Mouse (Mus musculus) erythroblast, embryonic 14.5 days (primary cell): ENCODE measurements around the gene Btbd2. TPM values are rescaled to one million over a fixed set of nuclear protein-coding genes. Genes with fewer than 3 reads are reported as not detected.

Experiments
- H3K27me3 ChIP-seq: 2 replicates; pipeline ENCODE4 v1.6.1; 2012; ENCODE audit warnings: inconsistent platforms; ENCODE audit not compliant: control insufficient read depth
- H3K36me3 ChIP-seq: 2 replicates; pipeline ENCODE4 v1.6.1; 2012; ENCODE audit warnings: mild to moderate bottlenecking, inconsistent platforms; ENCODE audit not compliant: control insufficient read depth
- H3K4me1 ChIP-seq: 2 replicates; pipeline ENCODE4 v1.6.1; 2012; ENCODE audit warnings: inconsistent platforms; ENCODE audit not compliant: control insufficient read depth
- H3K4me3 ChIP-seq: replicated peaks from 2 replicates; pipeline ENCODE3; 2012; ENCODE audit warnings: moderate library complexity, mild to moderate bottlenecking, inconsistent platforms
- H3K9me3 ChIP-seq: 2 replicates; pipeline ENCODE4 v1.6.1; 2012; ENCODE audit warnings: low read length, inconsistent platforms, mixed read lengths; ENCODE audit not compliant: control insufficient read depth
- GATA1 ChIP-seq: IDR thresholded peaks from 2 replicates; pipeline ENCODE4 v1.6.1; 2012; ENCODE audit warnings: low read length, inconsistent platforms, mixed read lengths
- TAL1 ChIP-seq: IDR thresholded peaks from 3 replicates; pipeline ENCODE4 v1.6.1; 2012; ENCODE audit warnings: low read length, inconsistent platforms, mixed read lengths
- polyA plus RNA-seq: library from polyadenylated mRNA; stranded (reverse); fragments of >175 nt; gene quantifications from 2 replicates; pipeline ENCODE4 v1.2.3, GENCODE M21; 2012

Gene Btbd2
- polyA plus RNA-seq, 1 experiment: 2.6 TPM

GRCm38 (mm10) chr10:80700038-80700504 lies 43.2 kb upstream of the Btbd2 start:
- Histone ChIP-seq H3K9me3 (no peaks in the 10 kb centered on the region), H3K27me3 (no peaks in the 10 kb centered on the region), H3K4me3 (peak overlapping the region; percentile 75), H3K36me3 (peaks cover 57% of the 10 kb centered on the region), H3K4me1 (peaks cover 99% of the 10 kb centered on the region)
- TF ChIP-seq GATA1 (no peak), TAL1 (no peak)

GRCm38 (mm10) chr10:80698605-80699004 lies 41.7 kb upstream of the Btbd2 start:
- no peaks in the 10 kb centered on the region for H3K9me3 ChIP-seq
- peaks cover 57% of the 10 kb centered on the region for H3K36me3 ChIP-seq
- H3K4me1 ChIP-seq: peaks cover 99% of the 10 kb centered on the region
- no peaks in the 10 kb centered on the region for H3K27me3 ChIP-seq
- TF ChIP-seq GATA1 (no peak), TAL1 (no peak)
- peak overlapping the region; percentile 58 for H3K4me3 ChIP-seq

- Histone ChIP-seq H3K9me3 (no peaks in the 10 kb centered on the region), H3K4me1 (peaks cover 99% of the 10 kb centered on the region), H3K27me3 (no peaks in the 10 kb centered on the region), H3K4me3 (peak overlapping the region; percentile 58), H3K36me3 (peaks cover 64% of the 10 kb centered on the region)
- peak; percentile 96 for TF ChIP-seq GATA1
- TF ChIP-seq TAL1: peak; percentile 98
Observed at GRCm38 (mm10) chr10:80697812-80698211, 40.9 kb upstream of the Btbd2 start.

- no peak for TF ChIP-seq GATA1
- TF ChIP-seq TAL1: no peak
- Histone ChIP-seq H3K9me3 (no peaks in the 10 kb centered on the region), H3K4me3 (peak overlapping the region; percentile 58), H3K36me3 (peaks cover 68% of the 10 kb centered on the region), H3K27me3 (no peaks in the 10 kb centered on the region), H3K4me1 (peaks cover 99% of the 10 kb centered on the region)
Observed at GRCm38 (mm10) chr10:80697393-80697787, 40.5 kb upstream of the Btbd2 start.

GRCm38 (mm10) chr10:80696502-80697392 lies 39.9 kb upstream of the Btbd2 start:
- peaks cover 99% of the 10 kb centered on the region for H3K4me1 ChIP-seq
- peak overlapping the region; percentile 21 for H3K4me3 ChIP-seq
- H3K27me3 ChIP-seq: no peaks in the 10 kb centered on the region
- H3K36me3 ChIP-seq: peaks cover 74% of the 10 kb centered on the region
- no peaks in the 10 kb centered on the region for H3K9me3 ChIP-seq
- TF ChIP-seq TAL1: no peak
- no peak for TF ChIP-seq GATA1

- TF ChIP-seq TAL1 (no peak), GATA1 (no peak)
- no peak overlapping the region for H3K4me3 ChIP-seq
- H3K4me1 ChIP-seq: peaks cover 98% of the 10 kb centered on the region
- H3K36me3 ChIP-seq: peaks cover 82% of the 10 kb centered on the region
- no peaks in the 10 kb centered on the region for H3K27me3 ChIP-seq
- no peaks in the 10 kb centered on the region for H3K9me3 ChIP-seq
Observed at GRCm38 (mm10) chr10:80695801-80696501, 39.1 kb upstream of the Btbd2 start.

- Histone ChIP-seq H3K4me3 (no peak overlapping the region), H3K9me3 (no peaks in the 10 kb centered on the region), H3K4me1 (peaks cover 98% of the 10 kb centered on the region), H3K27me3 (no peaks in the 10 kb centered on the region), H3K36me3 (peaks cover 90% of the 10 kb centered on the region)
- TF ChIP-seq GATA1 (no peak), TAL1 (no peak)
Observed at GRCm38 (mm10) chr10:80695186-80695585, 38.3 kb upstream of the Btbd2 start.

- TF ChIP-seq TAL1 (no peak), GATA1 (no peak)
- Histone ChIP-seq H3K4me3 (no peak overlapping the region), H3K27me3 (no peaks in the 10 kb centered on the region), H3K9me3 (no peaks in the 10 kb centered on the region), H3K4me1 (peaks cover 94% of the 10 kb centered on the region), H3K36me3 (peaks cover 92% of the 10 kb centered on the region)
Observed at GRCm38 (mm10) chr10:80694159-80694938, 37.5 kb upstream of the Btbd2 start.
